Mouse (Mus musculus) MEL (cell line): ENCODE data around the gene Ascc3. TPM values are rescaled to one million over a fixed set of nuclear protein-coding genes. Genes with fewer than 3 reads are reported as not detected.

ENCODE experiments used
- DNase-seq: peaks from one replicate; pipeline ENCODE4 v3.0.0; 2011; ENCODE audit warnings: low read depth, low spot score
- H3K27ac ChIP-seq: 2 replicates; pipeline ENCODE4 v1.5.1; 2012; ENCODE audit warnings: low read depth, mild to moderate bottlenecking, control low read depth, low read length, moderate library complexity; ENCODE audit not compliant: control insufficient read depth
- H3K27me3 ChIP-seq, 2 experiments: fragments of 150-350 bp in 1 of 2; sonication (generic) in 1 of 2; 2 replicates each; pipeline ENCODE4 v1.6.1; 2012; ENCODE audit warnings: low read length in 2 of 2, mild to moderate bottlenecking in 2 of 2, improper control_type of control experiment in 1 of 2, moderate library complexity in 1 of 2; ENCODE audit not compliant: insufficient read depth in 2 of 2, control insufficient read depth in 1 of 2
- H3K36me3 ChIP-seq, 2 experiments: 2 replicates each; pipeline ENCODE4 v1.6.1; 2012 to 2014; ENCODE audit warnings: low read length in 2 of 2, improper control_type of control experiment in 1 of 2, inconsistent platforms in 1 of 2, mild to moderate bottlenecking in 1 of 2; ENCODE audit not compliant: insufficient read depth in 2 of 2, control insufficient read depth in 1 of 2
- H3K4me1 ChIP-seq, 2 experiments: fragments of 150-350 bp in 1 of 2; sonication (generic) in 1 of 2; 2 replicates each; pipeline ENCODE4 v1.6.1; 2012; ENCODE audit warnings: low read length in 2 of 2, improper control_type of control experiment in 1 of 2, mild to moderate bottlenecking in 1 of 2; ENCODE audit not compliant: insufficient read depth in 2 of 2, control insufficient read depth in 1 of 2
- H3K4me3 ChIP-seq, 2 experiments: fragments of 150-350 bp in 1 of 2; sonication (generic) in 1 of 2; 2 replicates each; pipeline ENCODE4 v1.5.1; 2012; ENCODE audit warnings: low read depth in 2 of 2, low read length in 2 of 2, mild to moderate bottlenecking in 2 of 2, moderate library complexity in 2 of 2, control low read depth in 1 of 2, improper control_type of control experiment in 1 of 2; ENCODE audit not compliant: control insufficient read depth in 1 of 2, insufficient read depth in 1 of 2
- H3K79me2 ChIP-seq: 2 replicates; pipeline ENCODE4 v1.6.1; 2012; ENCODE audit warnings: mild to moderate bottlenecking, low read length, moderate library complexity; ENCODE audit not compliant: control insufficient read depth, poor library complexity, insufficient read depth
- H3K9ac ChIP-seq: 2 replicates; pipeline ENCODE4 v1.6.1; 2012; ENCODE audit warnings: low read depth, mild to moderate bottlenecking, control low read depth, low read length, moderate library complexity; ENCODE audit not compliant: control insufficient read depth, poor library complexity, severe bottlenecking
- H3K9me3 ChIP-seq: fragments of 150-350 bp; sonication (generic); replicated peaks from 2 replicates; pipeline ENCODE4 v1.6.1; 2012; ENCODE audit warnings: mild to moderate bottlenecking, low read length, improper control_type of control experiment, moderate library complexity; ENCODE audit not compliant: insufficient read depth
- BHLHE40 ChIP-seq: IDR thresholded peaks from 2 replicates; pipeline ENCODE4 v1.6.1; 2012; ENCODE audit warnings: low read depth, mild to moderate bottlenecking, inconsistent platforms, low read length, improper control_type of control experiment, borderline replicate concordance
- CHD1 ChIP-seq: IDR thresholded peaks from 2 replicates; pipeline ENCODE4 v1.6.1; 2012; ENCODE audit warnings: low read depth, mild to moderate bottlenecking, inconsistent platforms, low read length, improper control_type of control experiment
- CHD2 ChIP-seq: IDR thresholded peaks from 2 replicates; pipeline ENCODE4 v1.6.1; 2011; ENCODE audit warnings: low read length, improper control_type of control experiment
- CTCF ChIP-seq, 3 experiments: IDR thresholded peaks in 2 of 3; conservative IDR thresholded peaks in 1 of 3; 2 replicates each; pipeline ENCODE4 v1.5.1; 2011 to 2012; ENCODE audit warnings: low read length in 3 of 3, low read depth in 2 of 3, mild to moderate bottlenecking in 2 of 3, improper control_type of control experiment in 1 of 3, inconsistent platforms in 1 of 3, mixed read lengths in 1 of 3, moderate library complexity in 1 of 3; ENCODE audit not compliant: control insufficient read depth in 1 of 3, insufficient read depth in 1 of 3, poor library complexity in 1 of 3, severe bottlenecking in 1 of 3
- E2F4 ChIP-seq: IDR thresholded peaks from 2 replicates; pipeline ENCODE4 v1.6.1; 2011; ENCODE audit warnings: low read depth, low read length, improper control_type of control experiment, borderline replicate concordance
- ETS1 ChIP-seq: IDR thresholded peaks from 2 replicates; pipeline ENCODE4 v1.6.1; 2012; ENCODE audit warnings: low read depth, mild to moderate bottlenecking, inconsistent platforms, low read length, improper control_type of control experiment, moderate library complexity
- GABPA ChIP-seq: IDR thresholded peaks from 2 replicates; pipeline ENCODE4 v1.6.1; 2012; ENCODE audit warnings: low read depth, mild to moderate bottlenecking, inconsistent platforms, low read length, improper control_type of control experiment, moderate library complexity
- GATA1 ChIP-seq: IDR thresholded peaks from 2 replicates; pipeline ENCODE4 v1.6.1; 2011; ENCODE audit warnings: low read depth, low read length, improper control_type of control experiment
- JUND ChIP-seq: IDR thresholded peaks from 2 replicates; pipeline ENCODE4 v1.6.1; 2011; ENCODE audit warnings: low read depth, mild to moderate bottlenecking, improper control_type of control experiment, low read length
- MAX ChIP-seq: IDR thresholded peaks from 2 replicates; pipeline ENCODE4 v1.6.1; 2011; ENCODE audit warnings: low read length, improper control_type of control experiment
- MEF2A ChIP-seq: IDR thresholded peaks from 2 replicates; pipeline ENCODE4 v1.6.1; 2014; ENCODE audit warnings: low read depth, mild to moderate bottlenecking, inconsistent platforms, low read length, improper control_type of control experiment; ENCODE audit not compliant: poor library complexity, insufficient replicate concordance, severe bottlenecking; ENCODE audit errors: extremely low read depth
- MXI1 ChIP-seq: IDR thresholded peaks from 2 replicates; pipeline ENCODE4 v1.6.1; 2011; ENCODE audit warnings: mild to moderate bottlenecking, low read depth, low read length, improper control_type of control experiment
- MYB ChIP-seq: IDR thresholded peaks from 2 replicates; pipeline ENCODE4 v1.6.1; 2011; ENCODE audit warnings: mild to moderate bottlenecking, low read depth, low read length, improper control_type of control experiment
- NELFE ChIP-seq: IDR thresholded peaks from 2 replicates; pipeline ENCODE4 v1.6.1; 2011; ENCODE audit warnings: low read depth, low read length, improper control_type of control experiment
- POLR2A ChIP-seq, 2 experiments: IDR thresholded peaks; 2 replicates each; pipeline ENCODE4 v1.6.1; 2011 to 2012; ENCODE audit warnings: low read length in 2 of 2, mild to moderate bottlenecking in 2 of 2, control low read depth in 1 of 2, improper control_type of control experiment in 1 of 2, low read depth in 1 of 2, moderate library complexity in 1 of 2; ENCODE audit not compliant: control insufficient read depth in 1 of 2, insufficient read depth in 1 of 2, poor library complexity in 1 of 2
- POLR2AphosphoS2 ChIP-seq: IDR thresholded peaks from 2 replicates; pipeline ENCODE4 v1.6.1; 2011; ENCODE audit warnings: low read length, improper control_type of control experiment
- SIN3A ChIP-seq: IDR thresholded peaks from 2 replicates; pipeline ENCODE4 v1.6.1; 2012; ENCODE audit warnings: low read length, improper control_type of control experiment, inconsistent platforms
- SMC3 ChIP-seq: IDR thresholded peaks from 2 replicates; pipeline ENCODE4 v1.6.1; 2011; ENCODE audit warnings: low read depth, low read length, improper control_type of control experiment
- TAL1 ChIP-seq: IDR thresholded peaks from 2 replicates; pipeline ENCODE4 v1.6.1; 2012; ENCODE audit warnings: mild to moderate bottlenecking, inconsistent platforms, low read length, moderate library complexity, mixed read lengths
- TCF12 ChIP-seq: IDR thresholded peaks from 2 replicates; pipeline ENCODE4 v1.6.1; 2014; ENCODE audit warnings: low read depth, mild to moderate bottlenecking, inconsistent platforms, low read length, improper control_type of control experiment, moderate library complexity
- USF1 ChIP-seq: IDR thresholded peaks from 2 replicates; pipeline ENCODE4 v1.6.1; 2014; ENCODE audit warnings: low read depth, mild to moderate bottlenecking, inconsistent platforms, low read length, improper control_type of control experiment, moderate library complexity
- ZC3H11A ChIP-seq: IDR thresholded peaks from 2 replicates; pipeline ENCODE4 v1.6.1; 2012; ENCODE audit warnings: low read depth, mild to moderate bottlenecking, inconsistent platforms, low read length, improper control_type of control experiment
- ZKSCAN1 ChIP-seq: IDR thresholded peaks from 2 replicates; pipeline ENCODE4 v1.6.1; 2012; ENCODE audit warnings: low read depth, mild to moderate bottlenecking, inconsistent platforms, low read length, improper control_type of control experiment, moderate library complexity
- polyA plus RNA-seq, 2 experiments: library from polyadenylated mRNA; stranded (reverse) in 1 of 2; unstranded in 1 of 2; fragments of >175 nt in 1 of 2; fragments of >200 nt in 1 of 2; gene quantifications; 2 replicates each; pipeline versions ENCODE4 v1.2.1 to v1.2.4; 2012; ENCODE audit warnings: low replicate concordance in 2 of 2, low read depth in 1 of 2; ENCODE audit not compliant: insufficient read length in 2 of 2, insufficient read depth in 1 of 2, missing spikeins in 1 of 2
- total RNA-seq: library from RNA; depleted of rRNA; stranded (reverse); fragments of 300-350 nt; gene quantifications from 2 replicates; pipeline ENCODE4 v1.2.3, GENCODE M21; 2012

Ascc3 gene
- total and polyA plus RNA-seq, 3 experiments: 22.6 to 131 (median 24.3) TPM

DNA sequence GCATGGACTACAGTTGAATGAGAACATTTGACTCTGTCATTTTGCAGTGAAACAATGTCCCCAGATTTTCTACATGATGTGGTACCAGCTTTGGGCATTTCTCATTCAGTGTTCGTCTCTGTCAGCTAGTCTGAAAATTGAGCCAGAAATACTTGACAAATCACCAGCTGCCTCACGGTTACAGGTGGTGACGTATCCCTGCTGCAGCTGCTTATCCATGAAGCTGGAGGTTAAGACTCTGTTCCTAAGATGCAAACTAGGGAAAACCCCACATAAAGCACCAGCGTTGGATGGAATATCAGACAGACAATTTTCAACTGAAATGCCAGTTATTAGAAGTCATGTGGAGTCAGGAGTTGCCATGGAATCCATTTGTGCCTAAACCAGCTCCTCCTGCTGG lies 293.8 kb downstream of the Ascc3 start:
- Histone ChIP-seq H3K9me3 (no peaks in the 10 kb centered on the region), H3K27me3 (no peaks in the 10 kb centered on the region; a peak in 2 of 4 replicates), H3K9ac (no peak overlapping the region), H3K36me3 (no peaks in the 10 kb centered on the region), H3K4me1 (no peaks in the 10 kb centered on the region), H3K27ac (no peak overlapping the region), H3K4me3 (no peak overlapping the region), H3K79me2 (no peaks in the 10 kb centered on the region)
- TF ChIP-seq ETS1: no peak
- no peak for TF ChIP-seq TAL1
- no peak for TF ChIP-seq CHD2
- TF ChIP-seq TCF12: no peak
- no peak for TF ChIP-seq GABPA
- no peak for TF ChIP-seq CTCF (IDR thresholded peaks at IDR 0.05 in 2 of 3, conservative IDR thresholded peaks at IDR 0.05 in 1 of 3; ENCODE audit: control insufficient read depth in 1 of 3, insufficient read depth in 1 of 3, low read depth in 2 of 3, low read length in 3 of 3, poor library complexity in 1 of 3, severe bottlenecking in 1 of 3)
- TF ChIP-seq NELFE: no peak
- no peak for TF ChIP-seq E2F4
- TF ChIP-seq USF1: no peak
- TF ChIP-seq MYB: no peak
- TF ChIP-seq BHLHE40: no peak
- no peak for TF ChIP-seq ZKSCAN1
- no peak for TF ChIP-seq GATA1
- TF ChIP-seq POLR2A (IDR thresholded peaks at IDR 0.05; ENCODE audit: control insufficient read depth in 1 of 2, insufficient read depth in 1 of 2, low read depth in 1 of 2, low read length in 2 of 2, poor library complexity in 1 of 2): no peak
- no peak for TF ChIP-seq MXI1
- TF ChIP-seq POLR2AphosphoS2: no peak
- no peak for DNase-seq

DNA sequence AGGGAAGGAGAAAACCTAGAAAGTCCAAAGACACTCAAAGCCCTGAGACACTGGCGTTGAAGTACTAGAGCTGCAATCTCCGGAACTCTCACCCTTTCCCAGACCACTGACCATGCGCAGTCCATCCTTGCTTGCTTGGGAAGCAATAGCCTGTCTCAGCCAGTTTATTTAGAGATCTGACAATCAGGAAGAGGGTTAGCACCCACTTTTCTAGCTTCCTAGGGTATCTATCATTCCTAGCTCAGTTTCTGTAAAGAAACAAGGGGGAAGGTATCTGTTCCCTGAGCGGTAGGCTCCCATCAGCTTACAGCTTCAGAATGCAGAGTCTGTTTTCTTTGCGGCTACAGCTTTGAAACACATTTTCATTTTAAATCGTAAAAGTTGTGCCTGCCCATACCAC lies 298.2 kb downstream of the Ascc3 start:
- DNase-seq: no peak

More for the DNA sequence above, 298.2 kb downstream of the Ascc3 start:
- Histone ChIP-seq H3K27me3 (no peaks in the 10 kb centered on the region; a peak in 1 of 4 replicates), H3K27ac (no peak overlapping the region), H3K9me3 (no peaks in the 10 kb centered on the region), H3K36me3 (no peaks in the 10 kb centered on the region), H3K79me2 (no peaks in the 10 kb centered on the region), H3K9ac (no peak overlapping the region)
- no peak for TF ChIP-seq JUND
- TF ChIP-seq ETS1: no peak
- TF ChIP-seq CHD1: no peak
- TF ChIP-seq BHLHE40: no peak
- TF ChIP-seq SIN3A: no peak
- no peak for TF ChIP-seq ZC3H11A
- no peak for TF ChIP-seq NELFE
- TF ChIP-seq SMC3: no peak
- no peak for TF ChIP-seq E2F4
- no peak for TF ChIP-seq MAX
- TF ChIP-seq MEF2A: no peak
- TF ChIP-seq GABPA: no peak
- TF ChIP-seq, all 39 proteins: peak for 0
- H3K4me1 ChIP-seq: no peaks in the 10 kb centered on the region
- no peak overlapping the region for H3K4me3 ChIP-seq
